Mouse (Mus musculus) lung, adult 2 months (tissue): Measurements from ENCODE around the gene Smg9. TPM values are rescaled to one million over a fixed set of nuclear protein-coding genes. Genes with fewer than 3 reads are reported as not detected.

Experiments
- DNase-seq: peaks from one replicate; pipeline ENCODE4 v3.0.0; 2022
- H3K4me1 ChIP-seq: fragments of 200-500 bp; 2 replicates; pipeline ENCODE4 v1.6.1; 2011; ENCODE audit warnings: low read length; ENCODE audit not compliant: control insufficient read depth, insufficient read depth
- H3K4me3 ChIP-seq: fragments of 200-500 bp; replicated peaks from 2 replicates; pipeline ENCODE3; 2011; ENCODE audit warnings: low read depth, mild to moderate bottlenecking, control low read depth, low read length; ENCODE audit errors: extremely low read depth
- CTCF ChIP-seq: fragments of 200-500 bp; IDR thresholded peaks from 2 replicates; pipeline ENCODE4 v1.5.1; 2011; ENCODE audit warnings: mild to moderate bottlenecking, low read length, control low read depth; ENCODE audit not compliant: insufficient read depth
- POLR2A ChIP-seq: fragments of 200-500 bp; IDR thresholded peaks from 2 replicates; pipeline ENCODE4 v1.6.1; 2011; ENCODE audit warnings: low read depth, mild to moderate bottlenecking, control low read depth, low read length, borderline replicate concordance; ENCODE audit errors: extremely low read depth
- WGBS: fragments of 180-500 bp; shearing (Covaris S2); methylation state at CpG from one replicate; pipeline ENCODE4 v1.1.7; 2018; 5-methylcytosine and 5-hydroxymethylcytosine counted together
- polyA plus RNA-seq: library from polyadenylated mRNA; depleted of rRNA; stranded (reverse); fragments of >200 nt; gene quantifications from 2 replicates; pipeline ENCODE4 v1.2.3, GENCODE M21; 2012

Smg9 gene
- polyA plus RNA-seq, 1 experiment = 58.4 TPM

GRCm38 (mm10) chr7:24405649-24406048, 6.2 kb downstream of the Smg9 start:
- DNase-seq = no peak
- TF ChIP-seq POLR2A (no peak), CTCF (no peak)
- WGBS = 95% methylated on average over 13 of the region's 13 CpGs
- Histone ChIP-seq H3K4me3 (no peak overlapping the region), H3K4me1 (no peaks in the 10 kb centered on the region)

GRCm38 (mm10) chr7:24406528-24407344, 7.3 kb downstream of the Smg9 start:
- 43% methylated on average over 5 of the region's 5 CpGs for WGBS
- Histone ChIP-seq H3K4me3 (no peak overlapping the region), H3K4me1 (no peaks in the 10 kb centered on the region)
- TF ChIP-seq POLR2A (no peak), CTCF (peak; percentile 72)
- DNase-seq = peak; percentile 57

DNA sequence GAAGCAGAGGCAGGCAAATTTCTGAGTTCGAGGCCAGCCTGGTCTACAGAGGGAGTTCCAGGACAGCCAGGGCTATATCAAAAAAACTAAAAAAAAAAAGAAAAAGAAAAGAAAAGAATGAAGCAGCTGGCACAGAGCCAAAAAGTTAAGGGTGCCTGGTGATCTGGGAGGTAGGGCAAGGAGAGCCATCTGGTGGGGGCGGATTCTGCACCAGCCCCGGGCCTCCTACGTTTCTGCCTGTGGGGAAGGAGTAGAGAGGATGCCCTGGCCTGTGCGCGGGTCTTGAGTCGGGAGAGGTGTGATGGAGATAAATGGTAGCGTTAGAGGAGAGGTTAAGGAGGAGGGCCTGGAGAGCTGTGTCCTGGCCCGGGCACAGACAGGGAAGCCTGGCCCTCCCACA, 8.8 kb downstream of the Smg9 start:
- 80% methylated on average over 9 of the region's 9 CpGs for WGBS
- no peak for TF ChIP-seq CTCF
- no peak for TF ChIP-seq POLR2A
- H3K4me1 ChIP-seq = no peaks in the 10 kb centered on the region
- no peak overlapping the region for H3K4me3 ChIP-seq
- no peak for DNase-seq

- TF ChIP-seq POLR2A (no peak), CTCF (no peak)
- H3K4me3 ChIP-seq = no peak overlapping the region
- no peaks in the 10 kb centered on the region for H3K4me1 ChIP-seq
- 90% methylated on average over 6 of the region's 6 CpGs for WGBS
- DNase-seq = no peak
Observed at GRCm38 (mm10) chr7:24410123-24410522, 10.7 kb downstream of the Smg9 start.

DNA sequence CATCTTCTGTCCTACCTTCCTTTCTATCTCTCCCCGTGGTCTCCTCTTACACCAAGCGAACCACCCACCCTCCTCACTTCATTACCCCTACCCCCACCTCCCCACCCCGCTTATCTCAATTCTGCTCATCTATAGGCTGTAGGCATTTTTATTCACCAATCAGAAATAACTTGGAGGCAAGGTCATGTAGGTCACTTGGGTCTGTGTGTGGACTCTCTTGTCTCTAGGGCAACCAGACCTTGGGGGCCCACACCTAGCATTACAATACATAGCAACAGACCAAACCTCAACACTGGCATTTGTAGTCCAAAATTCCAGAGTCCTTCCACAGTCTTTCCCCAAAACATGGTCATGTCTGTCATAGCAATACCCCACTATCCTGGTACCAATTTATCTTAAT, 11.4 kb downstream of the Smg9 start:
- H3K4me3 ChIP-seq = no peak overlapping the region
- DNase-seq = no peak
- H3K4me1 ChIP-seq = no peaks in the 10 kb centered on the region
- 73% methylated on average over 3 of the region's 3 CpGs for WGBS
- TF ChIP-seq POLR2A (no peak), CTCF (no peak)

- DNase-seq = no peak
- 65% methylated on average over 3 of the region's 3 CpGs for WGBS
- no peak for TF ChIP-seq POLR2A
- no peak for TF ChIP-seq CTCF
- Histone ChIP-seq H3K4me1 (no peaks in the 10 kb centered on the region), H3K4me3 (no peak overlapping the region)
Observed at GRCm38 (mm10) chr7:24413630-24414029, 14.2 kb downstream of the Smg9 start.

GRCm38 (mm10) chr7:24415261-24415660, 15.8 kb downstream of the Smg9 start:
- no peak for DNase-seq
- 71% methylated on average over 7 of the region's 7 CpGs for WGBS
- TF ChIP-seq POLR2A = no peak
- no peak for TF ChIP-seq CTCF
- H3K4me3 ChIP-seq = no peak overlapping the region
- H3K4me1 ChIP-seq = no peaks in the 10 kb centered on the region

DNA sequence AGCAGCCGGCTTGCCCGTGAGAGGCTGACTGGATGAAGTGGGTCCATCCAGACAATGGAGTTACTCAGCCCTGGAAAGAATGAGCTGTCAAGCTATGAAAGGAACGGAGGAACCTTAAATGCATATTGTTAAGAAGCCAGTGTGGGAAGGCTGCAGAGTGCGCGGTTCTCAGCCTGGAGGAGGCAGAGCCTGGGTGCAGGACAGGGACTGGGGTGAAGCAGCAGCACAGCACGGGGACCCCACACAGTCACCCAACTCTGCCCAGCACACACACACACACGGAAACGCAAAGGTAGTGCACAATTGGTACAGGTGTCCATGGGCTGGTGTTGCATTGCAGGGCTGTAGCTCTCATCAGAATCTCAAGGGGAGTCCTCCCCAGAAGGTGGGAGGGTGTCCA, 20.2 kb downstream of the Smg9 start:
- no peak for TF ChIP-seq CTCF
- TF ChIP-seq POLR2A = no peak
- H3K4me1 ChIP-seq = no peaks in the 10 kb centered on the region
- DNase-seq = no peak
- no peak overlapping the region for H3K4me3 ChIP-seq
- WGBS = 90% methylated on average over 8 of the region's 8 CpGs

- H3K4me3 ChIP-seq = no peak overlapping the region
- WGBS = 76% methylated on average over 7 of the region's 7 CpGs
- DNase-seq = no peak
- TF ChIP-seq CTCF (no peak), POLR2A (no peak)
- H3K4me1 ChIP-seq = no peaks in the 10 kb centered on the region
Observed at GRCm38 (mm10) chr7:24421648-24422047, 22.2 kb downstream of the Smg9 start.

DNA sequence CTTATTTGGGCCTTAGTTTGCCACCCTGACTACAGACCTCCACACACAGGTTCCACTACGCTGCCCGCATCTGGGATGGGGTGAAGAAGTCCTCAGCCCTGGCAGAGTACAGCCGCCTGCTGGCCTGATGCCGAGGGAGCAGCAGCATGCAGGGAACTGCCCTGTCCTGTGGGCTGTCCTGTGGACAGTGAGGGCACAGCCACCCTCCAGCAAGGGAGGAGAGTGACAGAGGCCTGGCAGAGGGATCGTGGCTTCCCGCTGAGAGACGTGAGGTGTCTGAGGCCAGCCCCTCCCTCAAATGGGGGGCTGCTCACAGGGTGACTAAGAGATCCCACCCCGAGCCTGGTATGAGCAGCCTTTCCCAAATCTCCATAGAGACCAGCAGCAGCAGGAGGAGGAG, 22.8 kb downstream of the Smg9 start:
- DNase-seq = no peak
- WGBS = 74% methylated on average over 8 of the region's 8 CpGs
- no peaks in the 10 kb centered on the region for H3K4me1 ChIP-seq
- no peak overlapping the region for H3K4me3 ChIP-seq
- TF ChIP-seq POLR2A (no peak), CTCF (no peak)
